Mouse (Mus musculus): ENCODE measurements around the gene Gsto2. TPM values are rescaled to one million over a fixed set of nuclear protein-coding genes. Genes with fewer than 3 reads are reported as not detected.

The Gsto2 gene
- polyA plus RNA-seq, 1 experiment, result 5.7 TPM

DNA sequence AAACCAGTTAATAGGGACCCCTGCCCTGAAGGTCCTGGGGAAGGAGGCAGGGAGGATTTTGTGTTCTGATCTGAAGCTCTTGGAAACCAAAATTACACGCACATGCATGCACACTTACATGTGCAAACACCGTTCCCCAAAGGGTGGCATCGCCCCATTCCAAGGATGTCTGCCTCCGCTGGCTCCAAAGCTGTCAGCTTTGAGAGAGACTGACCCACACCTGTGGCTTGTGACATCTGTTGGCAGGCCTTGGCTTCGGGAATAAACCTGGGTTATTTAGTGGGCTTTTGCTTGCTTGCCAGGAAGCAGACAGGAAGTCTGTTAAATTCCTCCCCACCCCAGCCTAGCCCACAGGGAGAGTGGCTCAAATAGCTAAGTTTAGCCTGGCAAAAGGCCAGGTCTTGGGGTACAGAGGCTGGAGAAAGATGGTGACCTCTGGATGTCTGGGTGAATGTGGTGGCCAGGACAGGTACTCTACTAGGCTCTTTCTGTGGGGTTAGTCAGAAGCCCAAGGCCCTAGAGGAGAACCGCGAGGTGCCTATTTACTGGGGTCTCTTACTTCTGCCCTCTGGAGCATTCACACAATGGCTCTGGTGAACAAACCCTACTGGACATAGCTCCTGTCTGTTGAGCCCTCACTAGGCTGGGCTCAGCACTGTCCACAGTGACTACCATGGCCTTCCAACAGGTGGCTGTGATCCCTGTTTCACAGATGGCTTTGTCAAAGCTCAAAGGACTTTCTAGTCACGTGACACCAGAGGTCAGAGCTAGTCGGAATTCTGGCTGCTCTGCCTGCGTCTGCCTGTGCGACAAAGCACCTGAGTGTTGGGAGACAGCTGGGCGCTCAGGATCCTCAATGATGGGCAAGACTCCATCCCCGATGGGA lies 37.2 kb downstream of the Gsto2 start:
- Histone ChIP-seq H3K79me2 (ENCODE audit: control insufficient read depth, insufficient read depth) (peaks cover 80% of the 10 kb centered on the region), H3ac (ENCODE audit: control insufficient read depth, insufficient read length) (no peak overlapping the region), H3K4me3 (no peak overlapping the region), H3K36me3 (ENCODE audit: control insufficient read depth, insufficient read depth) (peaks cover 29% of the 10 kb centered on the region), H3K4me2 (ENCODE audit: low read depth) (peak overlapping the region; percentile 53), H3K27me3 (ENCODE audit: control insufficient read depth, insufficient read depth, insufficient read length) (no peaks in the 10 kb centered on the region)
- TF ChIP-seq MYOD1 (IDR thresholded peaks at IDR 0.05; ENCODE audit: control insufficient read depth in 1 of 3, insufficient read length in 2 of 3, low read depth in 2 of 3) (peak in 2 of 3 experiments; percentile 67 to 84), TCF3 (IDR thresholded peaks at IDR 0.05; ENCODE audit: insufficient read length, low read depth) (peak; percentile 60), TCF12 (IDR thresholded peaks at IDR 0.05; ENCODE audit: insufficient read depth, poor library complexity, severe bottlenecking) (no peak), REST (IDR thresholded peaks at IDR 0.05; ENCODE audit: insufficient read depth, insufficient read length) (no peak), POLR2AphosphoS2 (IDR thresholded peaks at IDR 0.05; ENCODE audit: insufficient read length, low read depth) (no peak), USF1 (IDR thresholded peaks at IDR 0.05; ENCODE audit: low read depth) (peak; percentile 56), POLR2A (IDR thresholded peaks at IDR 0.05; ENCODE audit: insufficient read length, low read depth) (no peak), MYOG (IDR thresholded peaks at IDR 0.05; ENCODE audit: control insufficient read depth in 1 of 3, insufficient read depth in 1 of 3, insufficient read length in 2 of 3, low read depth in 2 of 3) (peak in 2 of 3 experiments; percentile 43 to 84)

DNA sequence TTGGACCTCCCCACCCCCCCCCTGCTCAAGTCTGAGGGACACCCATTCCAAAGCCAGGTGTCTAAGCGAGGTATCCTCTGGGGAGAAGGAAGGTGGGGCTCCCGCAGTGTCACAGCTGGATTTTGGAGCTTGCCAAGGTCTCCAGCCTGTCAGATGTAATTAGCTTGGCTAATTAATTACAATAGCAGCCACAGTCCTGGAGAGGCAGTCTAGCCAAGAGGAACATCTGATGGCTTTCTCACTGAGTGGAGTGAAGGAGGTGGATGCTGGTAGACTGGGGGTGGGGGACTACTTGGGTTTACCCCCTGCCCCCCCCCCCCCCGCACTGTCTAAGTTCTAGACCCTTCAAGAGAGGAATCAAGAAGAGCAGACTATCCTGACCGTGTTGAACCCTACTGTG lies 38.3 kb downstream of the Gsto2 start:
- no peak overlapping the region for H3K4me2 ChIP-seq (ENCODE audit: low read depth)
- no peak for TF ChIP-seq SRF (IDR thresholded peaks at IDR 0.05; ENCODE audit: control insufficient read depth, insufficient read length, low read depth)
- TF ChIP-seq USF1 (IDR thresholded peaks at IDR 0.05; ENCODE audit: low read depth), result no peak
- no peak for TF ChIP-seq POLR2A (IDR thresholded peaks at IDR 0.05; ENCODE audit: insufficient read length, low read depth)
- TF ChIP-seq MYOG (IDR thresholded peaks at IDR 0.05; ENCODE audit: control insufficient read depth in 1 of 3, insufficient read depth in 1 of 3, insufficient read length in 2 of 3, low read depth in 2 of 3), result no peak
- no peak for TF ChIP-seq REST (IDR thresholded peaks at IDR 0.05; ENCODE audit: insufficient read depth, insufficient read length)
- no peak for TF ChIP-seq CEBPB (IDR thresholded peaks at IDR 0.05; ENCODE audit: insufficient read depth, poor library complexity, severe bottlenecking)

DNA sequence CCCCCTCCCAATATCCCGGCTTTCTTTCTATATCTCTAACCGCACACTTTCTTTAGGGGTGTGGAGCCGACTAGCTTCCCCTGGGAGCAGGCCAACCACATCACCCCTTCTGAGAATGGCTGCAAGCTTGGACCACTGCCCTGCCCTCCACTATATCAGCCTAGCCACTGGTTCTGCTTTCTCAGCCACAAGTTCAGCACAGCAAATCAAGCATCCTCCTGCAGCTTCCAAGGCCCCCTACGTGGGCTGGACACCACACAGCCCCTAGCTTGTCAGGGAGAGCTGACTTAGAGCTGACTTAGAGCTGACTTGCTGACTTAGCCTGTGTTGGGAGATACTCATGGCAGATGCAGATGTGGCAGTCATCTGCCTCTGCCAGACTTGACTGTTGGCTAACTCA lies 39.7 kb downstream of the Gsto2 start:
- H3K27me3 ChIP-seq (ENCODE audit: control insufficient read depth, insufficient read depth, insufficient read length), result no peaks in the 10 kb centered on the region
- no peak for TF ChIP-seq SRF (IDR thresholded peaks at IDR 0.05; ENCODE audit: control insufficient read depth, insufficient read length, low read depth)
- TF ChIP-seq REST (IDR thresholded peaks at IDR 0.05; ENCODE audit: insufficient read depth, insufficient read length), result no peak
- no peak for TF ChIP-seq CEBPB (IDR thresholded peaks at IDR 0.05; ENCODE audit: insufficient read depth, poor library complexity, severe bottlenecking)
- TF ChIP-seq POLR2A (IDR thresholded peaks at IDR 0.05; ENCODE audit: insufficient read length, low read depth), result no peak
- TF ChIP-seq POLR2AphosphoS2 (IDR thresholded peaks at IDR 0.05; ENCODE audit: insufficient read length, low read depth), result no peak
- TF ChIP-seq TCF12 (IDR thresholded peaks at IDR 0.05; ENCODE audit: insufficient read depth, poor library complexity, severe bottlenecking), result no peak
- no peak for TF ChIP-seq TCF3 (IDR thresholded peaks at IDR 0.05; ENCODE audit: insufficient read length, low read depth)
- no peak for TF ChIP-seq MAX (IDR thresholded peaks at IDR 0.05; ENCODE audit: low read depth)
- no peak for TF ChIP-seq MYOD1 (IDR thresholded peaks at IDR 0.05; ENCODE audit: control insufficient read depth in 1 of 3, insufficient read length in 2 of 3, low read depth in 2 of 3)
- no peak for TF ChIP-seq E2F4 (IDR thresholded peaks at IDR 0.05; ENCODE audit: insufficient read depth)
- no peak for TF ChIP-seq USF1 (IDR thresholded peaks at IDR 0.05; ENCODE audit: low read depth)
- TF ChIP-seq MYOG (IDR thresholded peaks at IDR 0.05; ENCODE audit: control insufficient read depth in 1 of 3, insufficient read depth in 1 of 3, insufficient read length in 2 of 3, low read depth in 2 of 3), result no peak
- peaks cover 81% of the 10 kb centered on the region for H3K79me2 ChIP-seq (ENCODE audit: control insufficient read depth, insufficient read depth)
- no peak overlapping the region for H3K4me2 ChIP-seq (ENCODE audit: low read depth)
- peaks cover 19% of the 10 kb centered on the region for H3K36me3 ChIP-seq (ENCODE audit: control insufficient read depth, insufficient read depth)
- H3K4me3 ChIP-seq, result no peak overlapping the region
- H3ac ChIP-seq (ENCODE audit: control insufficient read depth, insufficient read length), result no peak overlapping the region

More for the DNA sequence above, 38.3 kb downstream of the Gsto2 start:
- Histone ChIP-seq H3K36me3 (ENCODE audit: control insufficient read depth, insufficient read depth) (peaks cover 24% of the 10 kb centered on the region), H3K4me3 (no peak overlapping the region), H3K27me3 (ENCODE audit: control insufficient read depth, insufficient read depth, insufficient read length) (no peaks in the 10 kb centered on the region), H3ac (ENCODE audit: control insufficient read depth, insufficient read length) (no peak overlapping the region), H3K79me2 (ENCODE audit: control insufficient read depth, insufficient read depth) (peaks cover 82% of the 10 kb centered on the region)

DNA sequence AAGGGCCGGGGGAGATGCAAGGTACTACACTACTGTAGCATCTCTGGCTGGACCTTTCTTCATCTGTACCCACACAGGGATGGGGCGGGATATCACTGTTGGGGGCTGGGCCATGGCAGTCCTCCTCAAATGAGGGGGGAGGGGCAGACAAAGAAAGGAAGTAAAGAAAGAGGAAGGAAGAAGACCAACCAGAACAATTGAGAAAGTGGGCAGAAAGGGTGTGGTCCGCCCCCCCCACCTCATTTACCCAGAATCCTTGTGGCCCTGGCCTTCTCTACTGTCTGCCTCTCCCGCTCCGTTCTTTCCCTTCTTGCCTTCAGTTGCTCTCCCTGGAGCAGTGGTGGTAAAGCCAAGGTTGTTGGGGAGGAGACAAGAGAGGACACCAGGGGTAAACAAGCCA lies 40.3 kb downstream of the Gsto2 start:
- Histone ChIP-seq H3K27me3 (ENCODE audit: control insufficient read depth, insufficient read depth, insufficient read length) (no peaks in the 10 kb centered on the region), H3K36me3 (ENCODE audit: control insufficient read depth, insufficient read depth) (peaks cover 16% of the 10 kb centered on the region), H3K79me2 (ENCODE audit: control insufficient read depth, insufficient read depth) (peaks cover 81% of the 10 kb centered on the region), H3K4me3 (no peak overlapping the region), H3ac (ENCODE audit: control insufficient read depth, insufficient read length) (no peak overlapping the region), H3K4me2 (ENCODE audit: low read depth) (no peak overlapping the region)
- no peak for TF ChIP-seq SRF (IDR thresholded peaks at IDR 0.05; ENCODE audit: control insufficient read depth, insufficient read length, low read depth)
- no peak for TF ChIP-seq USF1 (IDR thresholded peaks at IDR 0.05; ENCODE audit: low read depth)
- TF ChIP-seq POLR2AphosphoS2 (IDR thresholded peaks at IDR 0.05; ENCODE audit: insufficient read length, low read depth), result no peak
- TF ChIP-seq POLR2A (IDR thresholded peaks at IDR 0.05; ENCODE audit: insufficient read length, low read depth), result no peak

DNA sequence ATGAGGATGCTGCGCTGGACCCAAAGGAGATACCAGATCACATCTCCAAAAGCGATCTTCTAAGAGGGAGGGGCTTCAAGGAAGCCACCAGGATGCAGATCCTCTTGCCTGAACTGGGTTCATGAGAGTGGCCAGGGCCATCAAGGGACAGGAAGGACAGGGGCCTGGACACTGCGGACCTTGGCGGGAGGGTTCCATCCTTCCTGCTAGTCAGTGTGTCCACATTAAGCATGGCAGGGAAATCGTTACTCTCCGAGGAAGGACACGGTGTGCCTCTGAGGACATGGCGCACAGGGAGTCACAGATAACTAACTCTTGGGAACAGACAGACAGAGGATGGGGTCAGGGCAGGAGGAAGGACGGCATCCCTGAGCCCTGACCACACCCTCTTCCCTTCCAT lies 42.3 kb downstream of the Gsto2 start:
- Histone ChIP-seq H3ac (ENCODE audit: control insufficient read depth, insufficient read length) (no peak overlapping the region), H3K36me3 (ENCODE audit: control insufficient read depth, insufficient read depth) (peaks cover 23% of the 10 kb centered on the region), H3K4me3 (no peak overlapping the region), H3K27me3 (ENCODE audit: control insufficient read depth, insufficient read depth, insufficient read length) (no peaks in the 10 kb centered on the region), H3K4me2 (ENCODE audit: low read depth) (no peak overlapping the region), H3K79me2 (ENCODE audit: control insufficient read depth, insufficient read depth) (peaks cover 79% of the 10 kb centered on the region)
- TF ChIP-seq E2F4 (IDR thresholded peaks at IDR 0.05; ENCODE audit: insufficient read depth) (no peak), MYOD1 (IDR thresholded peaks at IDR 0.05; ENCODE audit: control insufficient read depth in 1 of 3, insufficient read length in 2 of 3, low read depth in 2 of 3) (no peak), MAX (IDR thresholded peaks at IDR 0.05; ENCODE audit: low read depth) (no peak), SRF (IDR thresholded peaks at IDR 0.05; ENCODE audit: control insufficient read depth, insufficient read length, low read depth) (no peak), TCF12 (IDR thresholded peaks at IDR 0.05; ENCODE audit: insufficient read depth, poor library complexity, severe bottlenecking) (no peak), POLR2A (IDR thresholded peaks at IDR 0.05; ENCODE audit: insufficient read length, low read depth) (no peak), MYOG (IDR thresholded peaks at IDR 0.05; ENCODE audit: control insufficient read depth in 1 of 3, insufficient read depth in 1 of 3, insufficient read length in 2 of 3, low read depth in 2 of 3) (no peak), TCF3 (IDR thresholded peaks at IDR 0.05; ENCODE audit: insufficient read length, low read depth) (no peak), CEBPB (IDR thresholded peaks at IDR 0.05; ENCODE audit: insufficient read depth, poor library complexity, severe bottlenecking) (no peak), POLR2AphosphoS2 (IDR thresholded peaks at IDR 0.05; ENCODE audit: insufficient read length, low read depth) (no peak), REST (IDR thresholded peaks at IDR 0.05; ENCODE audit: insufficient read depth, insufficient read length) (no peak), USF1 (IDR thresholded peaks at IDR 0.05; ENCODE audit: low read depth) (no peak)

All from myocyte (in vitro differentiated cells).